Mouse (Mus musculus) spleen, adult 2 months (tissue): ENCODE results near the gene Lbx2.

Experiments used
- CTCF ChIP-seq: fragments of 200-500 bp; IDR thresholded peaks from 2 replicates; pipeline ENCODE4 v1.5.1; 2011; ENCODE audit warnings: mild to moderate bottlenecking, inconsistent platforms; ENCODE audit not compliant: insufficient read depth, insufficient read length, insufficient replicate concordance; ENCODE audit errors: extremely low read depth
- POLR2A ChIP-seq: fragments of 200-500 bp; IDR thresholded peaks from 2 replicates; pipeline ENCODE4 v1.6.1; 2011; ENCODE audit warnings: low read depth, low read length, inconsistent platforms

DNA sequence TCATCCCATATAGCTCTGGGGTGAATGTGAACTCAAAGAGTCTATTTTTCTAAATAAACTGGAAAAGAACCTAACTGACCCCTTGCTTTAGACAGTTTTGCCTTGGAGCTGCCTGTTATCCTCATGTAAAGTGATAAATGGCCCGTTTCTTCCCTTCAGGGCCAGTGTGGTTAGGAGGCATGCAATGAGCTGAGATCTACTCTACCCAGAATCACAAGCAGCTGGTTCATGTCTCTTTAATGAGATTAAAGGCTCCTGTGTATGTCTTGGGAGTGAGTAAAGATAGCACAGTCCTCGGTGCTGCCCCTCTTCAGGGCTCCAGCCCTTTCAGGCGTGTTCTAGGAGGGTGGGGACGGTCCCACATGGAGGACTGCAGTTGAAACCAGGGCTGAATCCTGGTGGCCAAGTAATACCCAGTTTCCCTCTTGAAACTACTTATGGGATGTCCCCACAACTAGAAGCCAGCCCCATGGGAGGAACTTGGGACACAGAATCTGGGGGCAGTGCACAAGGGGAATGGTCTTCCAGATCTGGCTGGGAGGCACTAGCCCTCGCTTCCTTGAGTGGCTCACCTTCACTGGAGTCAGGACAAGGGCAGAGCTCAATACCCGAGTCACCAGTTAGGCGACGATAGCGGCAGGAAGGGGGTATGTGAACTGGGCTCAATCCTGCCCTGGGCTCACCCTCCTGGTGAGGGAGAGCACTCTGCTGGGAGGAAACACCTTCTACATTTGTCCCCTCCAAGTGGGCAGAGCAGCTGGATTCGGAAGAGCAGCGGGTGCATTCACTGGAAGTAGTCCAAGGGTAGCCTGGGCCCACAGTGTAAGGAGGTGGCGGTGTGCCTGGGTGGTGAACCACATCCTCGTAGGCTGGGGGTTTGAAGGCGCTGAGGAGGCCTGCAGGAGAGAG lies 32.9 kb downstream of the Lbx2 start:
- TF ChIP-seq POLR2A, result no peak
- TF ChIP-seq CTCF, result no peak
